Mouse (Mus musculus): ENCODE results near the gene Gsta3.
"Not testable (repeated sequence)": the region's sequence is repeated elsewhere in the genome, so short reads cannot be mapped to it uniquely, and the experiment has no call there.

GRCm38 (mm10) chr1:21267466-21267865 lies 27.1 kb downstream of the Gsta3 start:
- not testable (repeated sequence) for TF ChIP-seq CTCF, POLR2A (IDR thresholded peaks at IDR 0.05; ENCODE audit: insufficient read depth, low read depth, low read length)

Data from olfactory bulb, adult 2 months (tissue).